Mouse (Mus musculus): ENCODE results near the gene Smbd1. TPM values are rescaled to one million over a fixed set of nuclear protein-coding genes. Genes with fewer than 3 reads are reported as not detected.

Gene Smbd1
- total RNA-seq, 4 experiments from 2014 or later = not detected

- no peak for DNase-seq (ENCODE audit: low spot score)
Measured at GRCm38 (mm10) chr16:32813362-32813761, 3.1 kb upstream of the Smbd1 start.

- peak; percentile 87 for DNase-seq (ENCODE audit: low spot score)
Measured at GRCm38 (mm10) chr16:32812888-32813361, 2.6 kb upstream of the Smbd1 start.

- no peak for DNase-seq (ENCODE audit: low spot score)
Measured at GRCm38 (mm10) chr16:32807408-32808185, 2.7 kb downstream of the Smbd1 start.

GRCm38 (mm10) chr16:32805151-32805550 is 5.1 kb downstream of the Smbd1 start:
- DNase-seq (ENCODE audit: low spot score) = no peak

GRCm38 (mm10) chr16:32803901-32804300 is 6.4 kb downstream of the Smbd1 start:
- DNase-seq (ENCODE audit: low spot score) = no peak

GRCm38 (mm10) chr16:32803252-32803853 is 6.9 kb downstream of the Smbd1 start:
- DNase-seq (ENCODE audit: low spot score) = peak; percentile 75

- no peak for DNase-seq (ENCODE audit: low spot score)
Measured at GRCm38 (mm10) chr16:32797426-32797689, 12.9 kb downstream of the Smbd1 start, which contains the start of gene Muc20. Muc20 (minus strand) TSS chr16:32797435.

GRCm38 (mm10) chr16:32796676-32797425 is 13.4 kb downstream of the Smbd1 start:
- DNase-seq (ENCODE audit: low spot score) = no peak

- no peak for DNase-seq (ENCODE audit: low spot score)
Measured at GRCm38 (mm10) chr16:32795177-32795576, 15.1 kb downstream of the Smbd1 start.

GRCm38 (mm10) chr16:32790056-32790455 is 20.2 kb downstream of the Smbd1 start:
- DNase-seq (ENCODE audit: low spot score) = no peak

- DNase-seq (ENCODE audit: low spot score) = no peak
Measured at GRCm38 (mm10) chr16:32784840-32785239, 25.4 kb downstream of the Smbd1 start.

- DNase-seq (ENCODE audit: low spot score) = no peak
Measured at GRCm38 (mm10) chr16:32783324-32784062, 26.8 kb downstream of the Smbd1 start.

GRCm38 (mm10) chr16:32778956-32779355 is 31.3 kb downstream of the Smbd1 start:
- DNase-seq (ENCODE audit: low spot score) = no peak

- no peak for DNase-seq (ENCODE audit: low spot score)
Measured at GRCm38 (mm10) chr16:32776676-32777075, 33.6 kb downstream of the Smbd1 start.

- no peak for DNase-seq (ENCODE audit: low spot score)
Measured at GRCm38 (mm10) chr16:32766904-32767303, 43.4 kb downstream of the Smbd1 start.

- no peak for DNase-seq (ENCODE audit: low spot score)
Measured at GRCm38 (mm10) chr16:32764961-32765360, 45.3 kb downstream of the Smbd1 start.

GRCm38 (mm10) chr16:32764550-32764949 is 45.7 kb downstream of the Smbd1 start:
- DNase-seq (ENCODE audit: low spot score) = no peak

Other genes starting within 250 kb of the Smbd1 start
- 10 to 100 TPM; 21.4 to 53.5 (median 38.0) TPM for gene Tfrc, start 201.6 kb downstream of the Smbd1 start, total RNA-seq (2022)
- gene Tnk2, start 166.6 kb downstream of the Smbd1 start, total RNA-seq (2022) = 10 to 100 TPM; 18.6 to 22.6 (median 21.4) TPM
- gene Muc4, start 74.6 kb downstream of the Smbd1 start, total RNA-seq (2022) = under 1 TPM; 0.29 to 0.50 (median 0.35) TPM
- gene Muc20, start 13.0 kb downstream of the Smbd1 start, total RNA-seq (2022) = under 1 TPM; 0.33 to 0.79 (median 0.47) TPM
- 100 to 1,000 TPM in 3 of 4 experiments, 10 to 100 TPM in 1; 94.2 to 123 (median 109) TPM for gene Fyttd1, start 67.0 kb upstream of the Smbd1 start, total RNA-seq (2022)
- gene Rubcn, start 67.3 kb upstream of the Smbd1 start, total RNA-seq (2022) = 10 to 100 TPM; 30.7 to 37.0 (median 34.2) TPM
- 10 to 100 TPM; 21.5 to 26.3 (median 22.7) TPM for gene Lrch3, start 103.6 kb upstream of the Smbd1 start, total RNA-seq (2022)
- 1 to 10 TPM in 1 of 4 experiments, under 1 TPM in 3; 0.31 to 1.6 (median 0.45) TPM for gene Iqcg, start 245.7 kb upstream of the Smbd1 start, total RNA-seq (2022)
- gene Rpl35a, start 246.0 kb upstream of the Smbd1 start, total RNA-seq (2022) = 100 to 1,000 TPM; 282 to 337 (median 300) TPM

Data from heart, adult 8-10 months (tissue).